Mouse (Mus musculus) thymus, postnatal 0 days (tissue): Measurements from ENCODE around the gene Rsg1. TPM values are rescaled to one million over a fixed set of nuclear protein-coding genes. Genes with fewer than 3 reads are reported as not detected.

Experiments used
- DNase-seq: peaks from one replicate; pipeline ENCODE4 v3.0.0-alpha.2; 2015; ENCODE audit warnings: low spot score
- polyA plus RNA-seq: library from polyadenylated mRNA; unstranded; fragments of >200 nt; fragmentation: Nextera tagmentation; extraction: Ambion mirVana; gene quantifications from 2 replicates; pipeline ENCODE4 v1.2.1, GENCODE M21; 2015

The Rsg1 gene
- polyA plus RNA-seq, 1 experiment from 2014 or later = 3.4 TPM

GRCm38 (mm10) chr4:141211646-141212045 lies 2.1 kb upstream of the Rsg1 start:
- no peak for DNase-seq

- DNase-seq = no peak
These were observed 864 bp upstream of the Rsg1 start for GRCm38 (mm10) chr4:141212892-141213291.

- DNase-seq = no peak
These were observed 414 bp upstream of the Rsg1 start for GRCm38 (mm10) chr4:141213342-141213741.

- peak; percentile 80 for DNase-seq
These were observed 638 bp downstream of the Rsg1 start for GRCm38 (mm10) chr4:141214337-141214851.

GRCm38 (mm10) chr4:141219583-141220213 lies 5.9 kb downstream of the Rsg1 start:
- DNase-seq = no peak

GRCm38 (mm10) chr4:141221848-141222247 lies 8.1 kb downstream of the Rsg1 start:
- no peak for DNase-seq

- no peak for DNase-seq
These were observed 9.0 kb downstream of the Rsg1 start for GRCm38 (mm10) chr4:141222752-141223151.

GRCm38 (mm10) chr4:141228687-141229086 lies 14.9 kb downstream of the Rsg1 start:
- no peak for DNase-seq

- DNase-seq = no peak
These were observed 19.4 kb downstream of the Rsg1 start for GRCm38 (mm10) chr4:141233196-141233595.

- DNase-seq = no peak
These were observed 21.9 kb downstream of the Rsg1 start for GRCm38 (mm10) chr4:141235537-141236111.

GRCm38 (mm10) chr4:141236856-141237255 lies 23.1 kb downstream of the Rsg1 start:
- no peak for DNase-seq

GRCm38 (mm10) chr4:141238492-141239387 lies 25.0 kb downstream of the Rsg1 start:
- DNase-seq = no peak

- peak; percentile 67 for DNase-seq
These were observed 25.8 kb downstream of the Rsg1 start, which contains the start of gene Arhgef19 for GRCm38 (mm10) chr4:141239388-141240125. Gene Arhgef19, plus strand, starts transcription at chr4:141239499.

- DNase-seq = no peak
These were observed 26.9 kb downstream of the Rsg1 start for GRCm38 (mm10) chr4:141240617-141241016.

GRCm38 (mm10) chr4:141241861-141242260 lies 28.1 kb downstream of the Rsg1 start:
- no peak for DNase-seq

GRCm38 (mm10) chr4:141242651-141243241 lies 29.0 kb downstream of the Rsg1 start:
- DNase-seq = no peak

- DNase-seq = no peak
These were observed 29.9 kb downstream of the Rsg1 start for GRCm38 (mm10) chr4:141243636-141244035.

- DNase-seq = no peak
These were observed 30.6 kb downstream of the Rsg1 start for GRCm38 (mm10) chr4:141244401-141244800.

GRCm38 (mm10) chr4:141244931-141245425 lies 31.2 kb downstream of the Rsg1 start:
- no peak for DNase-seq
